Mouse (Mus musculus) liver, adult 2 months (tissue): ENCODE data around the gene Gucy2d. TPM values are rescaled to one million over a fixed set of nuclear protein-coding genes. Genes with fewer than 3 reads are reported as not detected.

Source experiments
- DNase-seq: peaks from one replicate; pipeline ENCODE4 v3.0.0-alpha.2; 2011; ENCODE audit warnings: low read depth, low spot score; ENCODE audit errors: extremely low read depth
- H3K27ac ChIP-seq: fragments of 200-500 bp; replicated peaks from 2 replicates; pipeline ENCODE4 v1.5.1; 2012; ENCODE audit warnings: low read depth, mild to moderate bottlenecking, control low read depth, inconsistent platforms, low read length; ENCODE audit not compliant: insufficient read depth
- H3K27me3 ChIP-seq: fragments of 200-500 bp; 2 replicates; pipeline ENCODE4 v1.6.1; 2012; ENCODE audit warnings: mild to moderate bottlenecking, moderate library complexity, low read length, inconsistent platforms; ENCODE audit not compliant: control insufficient read depth, insufficient read depth
- H3K36me3 ChIP-seq: fragments of 200-500 bp; 2 replicates; pipeline ENCODE4 v1.6.1; 2012; ENCODE audit warnings: low read length, inconsistent platforms; ENCODE audit not compliant: control insufficient read depth, insufficient read depth
- H3K4me1 ChIP-seq: fragments of 200-500 bp; 2 replicates; pipeline ENCODE4 v1.6.1; 2011; ENCODE audit warnings: low read length; ENCODE audit not compliant: control insufficient read depth, insufficient read depth
- H3K4me3 ChIP-seq: fragments of 200-500 bp; 2 replicates; pipeline ENCODE4 v1.5.1; 2011; ENCODE audit warnings: low read depth, mild to moderate bottlenecking, control low read depth, low read length, moderate library complexity; ENCODE audit not compliant: insufficient read depth
- H3K79me2 ChIP-seq: fragments of 200-500 bp; 2 replicates; pipeline ENCODE4 v1.6.1; 2012; ENCODE audit warnings: inconsistent platforms, mild to moderate bottlenecking, low read length, moderate library complexity; ENCODE audit not compliant: control insufficient read depth, insufficient read depth
- H3K9ac ChIP-seq: fragments of 200-500 bp; 2 replicates; pipeline ENCODE4 v1.6.1; 2012; ENCODE audit warnings: low read depth, mild to moderate bottlenecking, control low read depth, inconsistent platforms, low read length
- CTCF ChIP-seq: fragments of 200-500 bp; IDR thresholded peaks from 2 replicates; pipeline ENCODE4 v1.5.1; 2011; ENCODE audit warnings: low read depth, low read length, control low read depth
- POLR2A ChIP-seq: fragments of 200-500 bp; IDR thresholded peaks from 2 replicates; pipeline ENCODE4 v1.6.1; 2011; ENCODE audit warnings: low read length, control low read depth; ENCODE audit not compliant: insufficient read depth; ENCODE audit errors: extremely low read depth
- WGBS: fragments of 180-500 bp; shearing (Covaris S2); methylation state at CpG from one replicate; pipeline ENCODE4 v1.1.7; 2018; 5-methylcytosine and 5-hydroxymethylcytosine counted together
- polyA plus RNA-seq: library from polyadenylated mRNA; depleted of rRNA; stranded (reverse); fragments of >200 nt; gene quantifications from 2 replicates; pipeline ENCODE4 v1.2.3, GENCODE M21; 2012; rRNA removed
- total RNA-seq: library from RNA; depleted of rRNA; stranded (reverse); fragments of >200 nt; gene quantifications from 2 replicates; pipeline ENCODE4 v1.2.3, GENCODE M21; 2014; rRNA removed

Gucy2d gene
- total RNA-seq, result not detected in 2 replicates
- not detected in 2 replicates for polyA plus RNA-seq

- DNase-seq, result no peak
- H3K4me3 ChIP-seq, result no peak within 1 kb of the TSS
- no peaks in the 10 kb centered on the region for H3K4me1 ChIP-seq
- H3K27me3 ChIP-seq, result no peaks in the 10 kb centered on the region
- no peak for TF ChIP-seq CTCF
- no peak for TF ChIP-seq POLR2A
- no peak within 1 kb of the TSS for H3K9ac ChIP-seq
- H3K36me3 ChIP-seq, result no peaks in the 10 kb centered on the region
- 40% methylated on average over 10 of the region's 10 CpGs for WGBS
- no peaks in the 10 kb centered on the region for H3K79me2 ChIP-seq
- no peak within 1 kb of the TSS for H3K27ac ChIP-seq
These were observed at the start of gene Gucy2d for GRCm38 (mm10) chr7:98439956-98440466. Gucy2d (plus strand) TSS chr7:98440416.

- peaks cover 49% of the 10 kb centered on the region for H3K4me1 ChIP-seq
- no peak for DNase-seq
- 65% methylated on average over 2 of the region's 2 CpGs for WGBS
These were observed 49.7 kb upstream of the Gucy2d start for GRCm38 (mm10) chr7:98390486-98390885.

GRCm38 (mm10) chr7:98391351-98391936 is 48.8 kb upstream of the Gucy2d start:
- peak; percentile 35 for DNase-seq
- no peaks in the 10 kb centered on the region for H3K27me3 ChIP-seq
- TF ChIP-seq POLR2A, result no peak
- no peak for TF ChIP-seq CTCF
- H3K36me3 ChIP-seq, result no peaks in the 10 kb centered on the region
- H3K4me3 ChIP-seq, result no peak overlapping the region
- H3K27ac ChIP-seq, result peak overlapping the region; percentile 96
- peaks cover 43% of the 10 kb centered on the region for H3K4me1 ChIP-seq
- WGBS, result 69% methylated on average over 7 of the region's 7 CpGs
- H3K79me2 ChIP-seq, result no peaks in the 10 kb centered on the region
- peak overlapping the region; percentile 20; the same call in 1 of the 2 replicates for H3K9ac ChIP-seq

More at GRCm38 (mm10) chr7:98390486-98390885, 49.7 kb upstream of the Gucy2d start:
- H3K9ac ChIP-seq, result no peak overlapping the region
- H3K27me3 ChIP-seq, result no peaks in the 10 kb centered on the region
- H3K27ac ChIP-seq, result peak overlapping the region; percentile 17; the same call in 1 of the 2 replicates
- H3K4me3 ChIP-seq, result no peak overlapping the region
- no peaks in the 10 kb centered on the region for H3K79me2 ChIP-seq
- H3K36me3 ChIP-seq, result no peaks in the 10 kb centered on the region
- TF ChIP-seq CTCF (no peak), POLR2A (no peak)

DNA sequence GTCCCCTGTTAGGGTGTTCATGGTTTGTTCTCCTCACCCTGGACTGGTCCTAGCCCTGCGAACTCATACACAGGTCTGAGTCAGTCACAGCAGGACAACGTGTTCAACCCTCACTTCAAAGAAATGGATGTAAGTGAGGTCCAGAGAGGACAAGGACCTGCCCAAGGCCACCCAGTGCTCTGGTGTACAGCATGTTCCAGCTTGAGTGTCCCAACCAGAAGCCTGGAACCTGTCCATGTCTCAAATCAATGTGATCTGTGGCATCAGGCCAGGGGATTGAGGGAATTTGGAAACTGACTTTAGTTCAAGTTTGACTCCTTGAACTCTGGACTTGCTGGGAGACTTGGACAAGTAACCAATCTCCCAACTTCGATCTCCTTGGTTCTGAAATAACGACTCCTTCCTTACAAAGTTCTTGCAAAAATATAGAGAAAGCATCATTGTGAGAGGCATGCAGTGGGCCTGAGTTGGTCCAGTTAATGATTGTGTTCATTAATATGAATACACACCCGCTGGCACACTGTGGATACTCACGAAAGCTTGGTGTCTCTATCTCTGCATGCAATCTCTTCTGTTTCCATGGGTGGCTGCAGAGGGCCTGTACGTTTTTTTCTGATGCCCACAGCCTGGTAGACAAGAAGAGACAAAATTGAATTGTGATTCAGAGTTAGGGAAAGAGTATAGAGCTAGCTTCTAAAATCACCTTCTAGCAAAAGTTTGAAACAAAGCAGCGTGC is 47.6 kb upstream of the Gucy2d start:
- TF ChIP-seq POLR2A (no peak), CTCF (no peak)
- Histone ChIP-seq H3K36me3 (no peaks in the 10 kb centered on the region), H3K9ac (peak overlapping the region; percentile 71), H3K79me2 (no peaks in the 10 kb centered on the region), H3K4me3 (no peak overlapping the region), H3K4me1 (peaks cover 34% of the 10 kb centered on the region), H3K27ac (peak overlapping the region; percentile 96), H3K27me3 (no peaks in the 10 kb centered on the region)
- WGBS, result 34% methylated on average over 8 of the region's 8 CpGs
- DNase-seq, result peak; percentile 99

- WGBS, result 82% methylated on average over 15 of the region's 15 CpGs
- H3K27me3 ChIP-seq, result no peaks in the 10 kb centered on the region
- no peak overlapping the region for H3K9ac ChIP-seq
- no peak for DNase-seq
- TF ChIP-seq CTCF, result no peak
- TF ChIP-seq POLR2A, result no peak
- H3K4me1 ChIP-seq, result peaks cover 8% of the 10 kb centered on the region
- H3K27ac ChIP-seq, result no peak overlapping the region
- no peaks in the 10 kb centered on the region for H3K79me2 ChIP-seq
- no peak overlapping the region for H3K4me3 ChIP-seq
- no peaks in the 10 kb centered on the region for H3K36me3 ChIP-seq
These were observed 37.3 kb upstream of the Gucy2d start for GRCm38 (mm10) chr7:98402582-98403574.
